Mouse (Mus musculus): ENCODE measurements at regions not wholly inside any gene's neighbourhood (a gene's known extent, or its start where the extent isn't known, plus 50 kb on each side); places are given as distances from the start of the nearest gene placed in this dataset.

DNA sequence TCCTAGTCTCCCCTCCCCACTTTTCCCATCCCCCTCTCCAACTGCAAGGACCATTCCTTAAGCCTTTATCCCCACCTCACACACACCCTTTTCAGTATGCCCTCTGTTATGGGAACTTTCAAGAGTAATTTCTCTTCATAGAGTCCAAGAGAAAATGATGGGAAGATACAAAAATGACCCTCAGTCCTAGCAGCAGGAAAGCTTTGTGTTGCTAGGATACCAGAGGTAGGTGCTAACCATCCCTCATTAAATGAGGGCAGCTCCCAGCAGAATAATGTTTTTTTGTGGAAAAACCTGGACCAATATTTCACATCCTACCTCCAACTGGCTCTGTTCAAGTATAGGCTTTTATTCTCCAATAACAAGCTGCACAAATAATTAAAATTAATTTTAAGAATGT lies 296.7 kb upstream of the Epha4 start:
- TF ChIP-seq CTCF (IDR thresholded peaks at IDR 0.05; ENCODE audit: borderline replicate concordance, insufficient read depth, low read depth, low read length) (no peak), POLR2A (IDR thresholded peaks at IDR 0.05; ENCODE audit: borderline replicate concordance, insufficient read depth, low read length) (no peak)
